Mouse (Mus musculus): ENCODE measurements around the gene Bzw2. TPM values are rescaled to one million over a fixed set of nuclear protein-coding genes. Genes with fewer than 3 reads are reported as not detected.

The Bzw2 gene
- polyA plus RNA-seq, 1 experiment from 2014 or later = 325 TPM

DNA sequence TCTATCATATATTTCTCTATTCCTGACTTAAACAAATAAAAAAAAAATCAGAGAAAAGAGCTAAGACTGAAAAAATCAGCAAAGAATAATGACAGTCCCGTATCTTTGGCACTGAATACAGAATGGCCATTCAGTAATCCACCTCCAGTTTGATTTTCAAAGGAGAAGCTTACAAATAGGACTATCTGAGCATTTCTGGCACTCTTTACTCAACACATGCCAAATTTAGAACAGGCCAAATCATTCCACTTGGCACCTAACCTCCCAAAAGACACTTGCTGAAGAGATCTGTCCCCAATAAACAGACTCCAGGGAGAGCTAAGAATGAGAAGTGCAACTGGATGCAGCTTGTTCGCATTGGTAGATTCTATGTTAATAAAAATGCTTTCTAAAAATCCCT is 7.6 kb downstream of the Bzw2 start:
- 96% methylated on average over 2 of the region's 2 CpGs for WGBS
- no peaks in the 10 kb centered on the region for H3K27me3 ChIP-seq (ENCODE audit: control insufficient read depth, insufficient read depth, low read length)
- no peak overlapping the region for H3K4me3 ChIP-seq (ENCODE audit: low read depth, low read length)
- ATAC-seq (ENCODE audit: low FRiP score) (no peak), DNase-seq (ENCODE audit: low spot score) (no peak)
- H3K4me1 ChIP-seq (replicated peaks; ENCODE audit: control insufficient read depth, insufficient read depth, low read length) = 0 out of 2 replicates have a peak, but pooled peaks cover 3% of the 10 kb centered on the region
- H3K9ac ChIP-seq (ENCODE audit: low read depth, low read length) = no peak overlapping the region
- no peaks in the 10 kb centered on the region for H3K9me3 ChIP-seq (ENCODE audit: control insufficient read depth, low read length)
- H3K36me3 ChIP-seq (ENCODE audit: control insufficient read depth, insufficient read depth, low read length) = no peaks in the 10 kb centered on the region
- no peak overlapping the region for H3K4me2 ChIP-seq (replicated peaks; ENCODE audit: low read depth, low read length)
- no peak overlapping the region for H3K27ac ChIP-seq (ENCODE audit: low read depth, low read length)

DNA sequence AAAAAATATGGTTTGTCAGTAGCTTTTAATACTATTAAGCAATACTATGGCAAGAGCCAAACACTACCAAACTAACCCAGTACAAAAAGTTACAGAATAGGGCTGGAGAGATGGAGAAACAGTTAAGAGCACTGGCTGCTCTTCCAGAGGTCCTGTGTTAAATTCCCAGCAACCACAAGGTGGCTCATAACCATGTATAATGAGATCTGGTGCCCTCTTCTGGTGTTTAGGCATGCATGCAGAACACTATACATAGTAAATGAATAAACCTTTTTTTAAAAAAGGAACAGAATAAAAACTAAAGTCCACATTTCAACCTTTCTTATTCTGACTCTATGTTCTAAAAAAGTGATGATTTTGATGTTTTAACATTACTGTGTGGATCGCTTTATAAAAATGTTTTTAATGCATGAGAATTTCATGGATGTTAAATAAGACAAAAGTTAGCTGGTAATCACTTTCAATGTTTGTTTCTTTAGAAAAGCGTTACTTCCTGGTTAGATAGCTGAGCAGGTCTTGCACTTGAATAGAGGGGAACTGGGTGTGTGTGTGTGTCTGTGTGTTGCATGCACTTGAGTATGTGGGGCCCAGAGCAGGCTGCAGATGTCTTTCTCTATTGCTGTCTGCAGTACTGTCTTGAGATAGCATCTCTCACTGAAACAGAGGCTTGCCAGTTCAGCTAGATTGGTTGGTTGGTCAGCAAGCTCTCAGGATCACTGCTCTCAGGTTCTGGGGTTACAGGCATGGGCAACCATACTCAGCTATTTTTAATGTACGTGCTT is 11.5 kb downstream of the Bzw2 start:
- no peaks in the 10 kb centered on the region for H3K36me3 ChIP-seq (ENCODE audit: control insufficient read depth, insufficient read depth, low read length)
- ATAC-seq (ENCODE audit: low FRiP score) = no peak
- no peaks in the 10 kb centered on the region for H3K27me3 ChIP-seq (ENCODE audit: control insufficient read depth, insufficient read depth, low read length)
- no peak overlapping the region for H3K4me2 ChIP-seq (replicated peaks; ENCODE audit: low read depth, low read length)
- WGBS = 95% methylated on average over 3 of the region's 3 CpGs
- no peak overlapping the region for H3K27ac ChIP-seq (ENCODE audit: low read depth, low read length)
- H3K4me1 ChIP-seq (replicated peaks; ENCODE audit: control insufficient read depth, insufficient read depth, low read length) = no peaks in the 10 kb centered on the region
- no peak for DNase-seq (ENCODE audit: low spot score)
- H3K4me3 ChIP-seq (ENCODE audit: low read depth, low read length) = no peak overlapping the region
- H3K9me3 ChIP-seq (ENCODE audit: control insufficient read depth, low read length) = no peaks in the 10 kb centered on the region
- no peak overlapping the region for H3K9ac ChIP-seq (ENCODE audit: low read depth, low read length)

DNA sequence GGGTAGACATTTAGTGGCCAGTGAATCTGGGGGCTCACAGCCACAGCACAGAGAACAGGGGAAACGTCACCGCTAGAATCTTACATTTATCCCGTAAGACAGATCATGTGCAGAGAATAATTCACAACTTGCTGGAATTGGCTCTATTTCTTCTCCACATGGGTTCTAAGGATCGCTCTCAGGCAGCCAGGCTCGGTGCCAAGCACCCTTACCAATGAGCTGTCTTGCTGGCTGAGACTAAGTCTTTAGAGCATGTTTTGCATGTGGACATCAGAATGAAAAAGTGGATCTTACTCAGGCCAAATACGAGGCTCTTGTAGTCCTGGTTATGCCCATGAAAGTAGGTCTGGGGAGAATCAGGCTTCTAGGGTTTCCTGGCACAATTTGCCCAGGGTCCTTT is 17.5 kb downstream of the Bzw2 start:
- Histone ChIP-seq H3K36me3 (ENCODE audit: control insufficient read depth, insufficient read depth, low read length) (no peaks in the 10 kb centered on the region), H3K4me3 (ENCODE audit: low read depth, low read length) (no peak overlapping the region), H3K9ac (ENCODE audit: low read depth, low read length) (no peak overlapping the region), H3K27ac (ENCODE audit: low read depth, low read length) (no peak overlapping the region), H3K4me1 (replicated peaks; ENCODE audit: control insufficient read depth, insufficient read depth, low read length) (no peaks in the 10 kb centered on the region), H3K9me3 (ENCODE audit: control insufficient read depth, low read length) (no peaks in the 10 kb centered on the region), H3K27me3 (ENCODE audit: control insufficient read depth, insufficient read depth, low read length) (no peaks in the 10 kb centered on the region), H3K4me2 (replicated peaks; ENCODE audit: low read depth, low read length) (no peak overlapping the region)
- DNase-seq (ENCODE audit: low spot score) = no peak
- 98% methylated on average over 6 of the region's 6 CpGs for WGBS
- no peak for ATAC-seq (ENCODE audit: low FRiP score)

DNA sequence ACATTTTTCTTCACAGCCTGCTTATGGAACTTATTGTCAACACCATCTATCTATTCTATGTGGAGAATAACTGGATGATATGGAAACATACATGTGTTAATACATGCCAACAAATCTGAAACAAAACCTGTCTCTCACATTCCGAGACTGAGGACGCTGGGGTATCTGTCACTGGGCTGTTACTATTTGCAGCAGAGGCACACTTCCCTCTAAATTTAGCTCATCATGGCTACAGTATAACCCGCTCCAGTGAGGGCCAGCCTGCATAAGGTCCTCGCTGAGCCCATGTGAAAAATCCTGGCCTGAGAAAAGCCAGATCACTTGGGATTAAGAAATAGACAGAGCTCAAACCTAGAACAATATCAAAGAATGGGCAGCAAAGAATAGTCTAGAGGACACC is 20.7 kb downstream of the Bzw2 start:
- Histone ChIP-seq H3K27ac (ENCODE audit: low read depth, low read length) (no peak overlapping the region), H3K4me1 (replicated peaks; ENCODE audit: control insufficient read depth, insufficient read depth, low read length) (no peaks in the 10 kb centered on the region), H3K27me3 (ENCODE audit: control insufficient read depth, insufficient read depth, low read length) (no peaks in the 10 kb centered on the region), H3K36me3 (ENCODE audit: control insufficient read depth, insufficient read depth, low read length) (no peaks in the 10 kb centered on the region), H3K9ac (ENCODE audit: low read depth, low read length) (no peak overlapping the region), H3K9me3 (ENCODE audit: control insufficient read depth, low read length) (no peaks in the 10 kb centered on the region), H3K4me3 (ENCODE audit: low read depth, low read length) (no peak overlapping the region), H3K4me2 (replicated peaks; ENCODE audit: low read depth, low read length) (no peak overlapping the region)
- ATAC-seq (ENCODE audit: low FRiP score) (no peak), DNase-seq (ENCODE audit: low spot score) (no peak)
- WGBS = 94% methylated on average over 4 of the region's 4 CpGs

DNA sequence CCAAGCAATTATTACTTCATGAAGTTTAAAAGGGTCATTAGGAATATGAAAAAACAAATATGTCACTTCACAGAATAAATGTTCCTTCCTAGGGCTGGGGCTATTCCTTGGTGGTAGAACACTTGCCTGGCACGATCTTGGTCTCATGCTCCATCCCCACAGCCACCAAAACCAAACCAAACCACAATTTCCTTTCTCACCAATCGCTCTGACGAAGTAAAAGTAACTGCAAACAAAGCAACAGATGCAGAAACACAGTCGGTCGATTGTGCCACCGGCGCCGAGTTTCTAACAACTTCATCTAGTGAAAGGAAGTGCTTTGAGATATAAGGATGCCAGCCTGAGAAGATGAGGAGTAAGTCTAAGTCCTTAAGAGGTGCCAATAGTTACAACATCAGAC is 21.6 kb downstream of the Bzw2 start:
- H3K36me3 ChIP-seq (ENCODE audit: control insufficient read depth, insufficient read depth, low read length) = no peaks in the 10 kb centered on the region
- WGBS = 97% methylated on average over 8 of the region's 8 CpGs
- no peaks in the 10 kb centered on the region for H3K27me3 ChIP-seq (ENCODE audit: control insufficient read depth, insufficient read depth, low read length)
- no peak for ATAC-seq (ENCODE audit: low FRiP score)
- H3K4me2 ChIP-seq (replicated peaks; ENCODE audit: low read depth, low read length) = no peak overlapping the region
- no peaks in the 10 kb centered on the region for H3K4me1 ChIP-seq (replicated peaks; ENCODE audit: control insufficient read depth, insufficient read depth, low read length)
- H3K4me3 ChIP-seq (ENCODE audit: low read depth, low read length) = no peak overlapping the region
- H3K27ac ChIP-seq (ENCODE audit: low read depth, low read length) = no peak overlapping the region
- H3K9ac ChIP-seq (ENCODE audit: low read depth, low read length) = no peak overlapping the region
- H3K9me3 ChIP-seq (ENCODE audit: control insufficient read depth, low read length) = no peaks in the 10 kb centered on the region
- no peak for DNase-seq (ENCODE audit: low spot score)

DNA sequence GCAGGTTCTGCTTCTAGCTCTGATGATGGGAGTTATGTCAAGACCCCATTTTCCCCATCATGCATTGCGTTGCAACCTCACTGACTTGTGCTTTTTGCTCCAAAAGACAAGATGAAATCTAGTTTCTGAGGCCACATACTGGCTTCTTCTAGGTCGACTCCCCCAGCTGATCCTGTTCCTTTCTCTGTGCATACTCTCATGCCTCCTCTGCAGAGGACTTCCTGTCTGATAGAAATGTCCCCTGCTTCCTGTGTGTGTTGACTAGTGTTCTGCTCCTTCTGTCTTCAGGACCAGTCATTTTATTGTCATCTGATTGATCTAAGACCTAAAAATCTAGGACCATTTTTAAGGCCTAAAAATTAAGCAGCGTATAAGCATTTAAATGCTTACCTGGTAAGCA is 22.5 kb downstream of the Bzw2 start:
- WGBS = 93% methylated on average over 3 of the region's 3 CpGs
- Histone ChIP-seq H3K4me3 (ENCODE audit: low read depth, low read length) (no peak overlapping the region), H3K27me3 (ENCODE audit: control insufficient read depth, insufficient read depth, low read length) (no peaks in the 10 kb centered on the region), H3K4me2 (replicated peaks; ENCODE audit: low read depth, low read length) (no peak overlapping the region), H3K4me1 (replicated peaks; ENCODE audit: control insufficient read depth, insufficient read depth, low read length) (no peaks in the 10 kb centered on the region), H3K27ac (ENCODE audit: low read depth, low read length) (no peak overlapping the region), H3K36me3 (ENCODE audit: control insufficient read depth, insufficient read depth, low read length) (no peaks in the 10 kb centered on the region), H3K9me3 (ENCODE audit: control insufficient read depth, low read length) (no peaks in the 10 kb centered on the region), H3K9ac (ENCODE audit: low read depth, low read length) (no peak overlapping the region)
- no peak for DNase-seq (ENCODE audit: low spot score)
- ATAC-seq (ENCODE audit: low FRiP score) = no peak

DNA sequence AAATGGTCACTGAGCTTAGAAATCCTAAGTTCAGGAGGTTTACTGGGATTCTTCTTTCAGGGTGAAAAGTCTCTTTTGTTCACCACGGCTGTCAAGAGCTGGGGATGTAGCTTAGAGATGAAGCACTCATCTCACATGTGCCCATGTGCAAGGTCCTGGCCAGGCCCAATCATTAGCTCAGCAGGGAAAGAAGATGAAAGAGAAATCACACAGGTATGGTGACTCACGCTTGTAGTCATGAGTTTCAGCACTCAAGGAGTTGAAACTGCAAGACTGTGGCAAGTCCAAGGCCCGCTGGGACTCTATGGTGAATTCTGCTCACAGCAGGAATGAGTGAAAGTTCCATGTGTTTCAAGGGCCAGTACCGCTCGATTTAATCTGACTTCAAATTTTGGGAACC is 23.8 kb downstream of the Bzw2 start:
- Histone ChIP-seq H3K9ac (ENCODE audit: low read depth, low read length) (no peak overlapping the region), H3K27ac (ENCODE audit: low read depth, low read length) (no peak overlapping the region), H3K4me2 (replicated peaks; ENCODE audit: low read depth, low read length) (no peak overlapping the region), H3K9me3 (ENCODE audit: control insufficient read depth, low read length) (no peaks in the 10 kb centered on the region), H3K27me3 (ENCODE audit: control insufficient read depth, insufficient read depth, low read length) (no peaks in the 10 kb centered on the region), H3K36me3 (ENCODE audit: control insufficient read depth, insufficient read depth, low read length) (no peaks in the 10 kb centered on the region), H3K4me3 (ENCODE audit: low read depth, low read length) (no peak overlapping the region), H3K4me1 (replicated peaks; ENCODE audit: control insufficient read depth, insufficient read depth, low read length) (no peaks in the 10 kb centered on the region)
- DNase-seq (ENCODE audit: low spot score) = no peak
- 92% methylated on average over 5 of the region's 5 CpGs for WGBS
- no peak for ATAC-seq (ENCODE audit: low FRiP score)

DNA sequence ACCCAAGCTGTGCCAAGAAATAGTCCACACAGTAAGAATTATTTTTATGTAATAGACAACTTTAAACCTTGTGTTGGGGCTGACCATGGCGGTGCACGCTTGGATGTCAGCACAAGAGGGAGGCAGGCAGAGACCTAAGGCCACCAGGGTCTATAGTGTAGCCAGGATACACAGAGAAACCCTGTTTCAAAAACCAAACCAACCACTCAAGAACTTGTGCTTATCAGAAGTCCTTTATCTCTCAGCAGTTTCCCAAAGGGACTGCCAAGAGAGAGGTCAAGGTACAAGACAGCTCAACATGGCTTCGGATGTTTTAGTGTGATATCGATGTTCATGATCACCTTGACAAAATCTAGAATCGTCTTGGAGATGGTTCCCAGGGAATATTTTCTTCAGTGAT is 24.3 kb downstream of the Bzw2 start:
- Histone ChIP-seq H3K4me1 (replicated peaks; ENCODE audit: control insufficient read depth, insufficient read depth, low read length) (no peaks in the 10 kb centered on the region), H3K9ac (ENCODE audit: low read depth, low read length) (no peak overlapping the region), H3K4me2 (replicated peaks; ENCODE audit: low read depth, low read length) (no peak overlapping the region), H3K9me3 (ENCODE audit: control insufficient read depth, low read length) (no peaks in the 10 kb centered on the region), H3K4me3 (ENCODE audit: low read depth, low read length) (no peak overlapping the region), H3K27ac (ENCODE audit: low read depth, low read length) (no peak overlapping the region), H3K36me3 (ENCODE audit: control insufficient read depth, insufficient read depth, low read length) (no peaks in the 10 kb centered on the region), H3K27me3 (ENCODE audit: control insufficient read depth, insufficient read depth, low read length) (no peaks in the 10 kb centered on the region)
- DNase-seq (ENCODE audit: low spot score) (no peak), ATAC-seq (ENCODE audit: low FRiP score) (no peak)
- 94% methylated on average over 5 of the region's 5 CpGs for WGBS

DNA sequence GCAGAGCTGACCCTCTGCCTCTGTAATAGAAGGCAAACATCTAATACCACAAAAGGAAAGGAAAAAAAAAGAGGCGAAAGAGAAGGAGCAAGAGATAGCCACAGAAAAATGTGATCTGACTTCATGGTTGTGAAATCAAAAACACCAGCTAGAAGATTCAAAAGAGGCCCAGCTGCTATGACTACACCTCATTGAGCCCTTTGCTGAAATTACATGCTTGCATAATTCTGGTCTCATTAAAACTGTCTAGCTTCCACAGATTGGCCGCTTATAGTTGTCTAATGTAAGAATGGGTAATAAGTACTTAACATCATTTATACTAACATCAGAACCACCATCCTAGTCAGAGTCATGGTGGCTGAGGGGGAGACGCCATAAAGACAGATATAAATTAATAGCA is 25.2 kb downstream of the Bzw2 start:
- H3K9me3 ChIP-seq (ENCODE audit: control insufficient read depth, low read length) = no peaks in the 10 kb centered on the region
- 92% methylated on average over 3 of the region's 3 CpGs for WGBS
- no peak overlapping the region for H3K27ac ChIP-seq (ENCODE audit: low read depth, low read length)
- no peak overlapping the region for H3K4me2 ChIP-seq (replicated peaks; ENCODE audit: low read depth, low read length)
- H3K27me3 ChIP-seq (ENCODE audit: control insufficient read depth, insufficient read depth, low read length) = no peaks in the 10 kb centered on the region
- no peaks in the 10 kb centered on the region for H3K36me3 ChIP-seq (ENCODE audit: control insufficient read depth, insufficient read depth, low read length)
- DNase-seq (ENCODE audit: low spot score) = no peak
- no peak overlapping the region for H3K9ac ChIP-seq (ENCODE audit: low read depth, low read length)
- ATAC-seq (ENCODE audit: low FRiP score) = no peak
- no peaks in the 10 kb centered on the region for H3K4me1 ChIP-seq (replicated peaks; ENCODE audit: control insufficient read depth, insufficient read depth, low read length)
- no peak overlapping the region for H3K4me3 ChIP-seq (ENCODE audit: low read depth, low read length)
